Mouse (Mus musculus): ENCODE measurements around the gene Armc7. TPM values are rescaled to one million over a fixed set of nuclear protein-coding genes. Genes with fewer than 3 reads are reported as not detected.

Armc7 gene
- total RNA-seq (2021), result 10 to 100 TPM; 10.3 to 11.1 TPM
- long read RNA-seq, transcript Armc7-201 (3 exons, 2,260 nt), result major isoform, 6 of 12 reads
- long read RNA-seq, partial matches to known transcripts, result 0 of 12 reads
- long read RNA-seq, other reads (novel, unspliced or antisense), result 5 of 12 reads

GRCm38 (mm10) chr11:115475025-115475757, at the start of gene Armc7:
Gene Armc7 (plus strand): TSS chr11:115475667.
- DNase-seq (ENCODE audit: low spot score in 2 of 2), result peak; percentile 93 to 96

- no peak for DNase-seq (ENCODE audit: low spot score in 2 of 2)
These were observed 49.8 kb upstream of the Armc7 start for GRCm38 (mm10) chr11:115425671-115426070.

GRCm38 (mm10) chr11:115427482-115428331, 47.8 kb upstream of the Armc7 start:
- DNase-seq (ENCODE audit: low spot score in 2 of 2), result peak; percentile 75 to 80

- no peak for DNase-seq (ENCODE audit: low spot score in 2 of 2)
These were observed 46.2 kb upstream of the Armc7 start for GRCm38 (mm10) chr11:115429307-115429706.

GRCm38 (mm10) chr11:115430561-115430960, 44.9 kb upstream of the Armc7 start:
- no peak for DNase-seq (ENCODE audit: low spot score in 2 of 2)

GRCm38 (mm10) chr11:115432814-115433213, 42.7 kb upstream of the Armc7 start:
- DNase-seq (ENCODE audit: low spot score in 2 of 2), result no peak

GRCm38 (mm10) chr11:115433342-115433741, 42.1 kb upstream of the Armc7 start:
- DNase-seq (ENCODE audit: low spot score in 2 of 2), result no peak

- peak; percentile 41 to 58 for DNase-seq (ENCODE audit: low spot score in 2 of 2)
These were observed 39.7 kb upstream of the Armc7 start for GRCm38 (mm10) chr11:115435596-115436337.

- DNase-seq (ENCODE audit: low spot score in 2 of 2), result no peak
These were observed 37.8 kb upstream of the Armc7 start for GRCm38 (mm10) chr11:115437571-115438122.

GRCm38 (mm10) chr11:115439326-115439725, 36.1 kb upstream of the Armc7 start:
- DNase-seq (ENCODE audit: low spot score in 2 of 2), result no peak

- DNase-seq (ENCODE audit: low spot score in 2 of 2), result no peak
These were observed 35.4 kb upstream of the Armc7 start, which contains the start of gene Trim80 for GRCm38 (mm10) chr11:115439906-115440595. Gene Trim80 (plus strand): TSS chr11:115440545.

GRCm38 (mm10) chr11:115441417-115441816, 34.0 kb upstream of the Armc7 start:
- DNase-seq (ENCODE audit: low spot score in 2 of 2), result no peak

- DNase-seq (ENCODE audit: low spot score in 2 of 2), result no peak
These were observed 28.6 kb upstream of the Armc7 start for GRCm38 (mm10) chr11:115446906-115447305.

- no peak for DNase-seq (ENCODE audit: low spot score in 2 of 2)
These were observed 28.1 kb upstream of the Armc7 start for GRCm38 (mm10) chr11:115447321-115447885.

- no peak for DNase-seq (ENCODE audit: low spot score in 2 of 2)
These were observed 27.4 kb upstream of the Armc7 start for GRCm38 (mm10) chr11:115448075-115448474.

GRCm38 (mm10) chr11:115448998-115449397, 26.5 kb upstream of the Armc7 start:
- no peak for DNase-seq (ENCODE audit: low spot score in 2 of 2)

- DNase-seq (ENCODE audit: low spot score in 2 of 2), result no peak
These were observed 25.3 kb upstream of the Armc7 start for GRCm38 (mm10) chr11:115450176-115450575.

- no peak for DNase-seq (ENCODE audit: low spot score in 2 of 2)
These were observed 23.7 kb upstream of the Armc7 start for GRCm38 (mm10) chr11:115451781-115452241.

GRCm38 (mm10) chr11:115452281-115452860, 23.1 kb upstream of the Armc7 start:
- no peak for DNase-seq (ENCODE audit: low spot score in 2 of 2)
